Mouse (Mus musculus): ENCODE results near the gene Bcas3. TPM values are rescaled to one million over a fixed set of nuclear protein-coding genes. Genes with fewer than 3 reads are reported as not detected.
A peak's percentile ranks its signal among the peaks of the same experiment; 100 is the strongest.

Bcas3 gene
- polyA plus RNA-seq, 1 experiment from 2014 or later = 44.3 TPM

DNA sequence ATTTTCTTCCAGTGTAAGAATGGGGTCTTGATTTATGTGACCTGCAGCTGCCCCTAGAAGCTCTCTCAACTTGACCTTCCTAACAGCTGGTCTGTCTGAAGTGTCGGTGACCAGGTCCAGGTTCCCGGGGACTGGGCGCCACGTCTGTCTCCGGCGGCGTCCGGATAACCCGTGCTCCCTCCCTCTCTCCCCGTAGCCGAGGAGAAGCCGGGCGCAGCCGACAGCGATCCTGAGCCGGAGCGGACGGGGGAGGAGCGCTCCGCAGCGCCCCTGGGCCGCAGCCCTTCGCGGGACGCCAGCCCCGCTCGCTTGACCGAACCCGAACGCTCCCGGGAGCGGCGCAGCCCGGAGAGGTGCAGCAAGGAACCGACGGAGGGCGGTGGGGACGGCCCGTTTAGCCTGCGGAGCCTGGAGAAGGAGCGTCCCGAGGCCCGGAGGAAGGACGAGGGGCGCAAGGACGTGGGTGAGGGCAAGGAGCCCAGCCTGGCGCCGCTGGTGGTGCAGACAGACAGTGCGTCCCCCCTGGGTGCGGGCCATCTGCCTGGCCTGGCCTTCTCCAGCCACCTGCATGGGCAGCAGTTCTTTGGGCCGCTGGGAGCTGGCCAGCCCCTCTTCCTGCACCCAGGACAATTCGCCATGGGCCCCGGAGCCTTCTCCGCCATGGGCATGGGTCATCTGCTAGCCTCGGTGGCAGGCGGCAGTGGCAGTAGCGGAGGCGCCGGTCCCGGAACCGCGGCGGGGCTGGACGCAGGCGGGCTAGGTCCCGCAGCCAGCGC, 484.9 kb downstream of the Bcas3 start:
- DNase-seq (ENCODE audit: low spot score) = peak; percentile 66
- H3K27me3 ChIP-seq (ENCODE audit: control insufficient read depth, insufficient read depth, low read length) = peaks cover 96% of the 10 kb centered on the region
- H3K9me3 ChIP-seq (ENCODE audit: control insufficient read depth, low read length) = no peaks in the 10 kb centered on the region
- no peak overlapping the region for H3K27ac ChIP-seq (ENCODE audit: low read depth, low read length)
- peaks cover 18% of the 10 kb centered on the region for H3K4me1 ChIP-seq (ENCODE audit: control insufficient read depth, insufficient read depth, low read length)
- H3K9ac ChIP-seq (ENCODE audit: low read length) = peak overlapping the region; percentile 33
- H3K36me3 ChIP-seq (ENCODE audit: control insufficient read depth, insufficient read depth, low read length) = no peaks in the 10 kb centered on the region
- no peak for ATAC-seq (ENCODE audit: insufficient read depth, low FRiP score, low TSS enrichment)
- WGBS = under 1% methylated on average over 52 of the region's 67 CpGs
- peak overlapping the region; percentile 29 for H3K4me3 ChIP-seq (ENCODE audit: low read depth, low read length)
- H3K4me2 ChIP-seq (ENCODE audit: low read depth) = peak overlapping the region; percentile 40

DNA sequence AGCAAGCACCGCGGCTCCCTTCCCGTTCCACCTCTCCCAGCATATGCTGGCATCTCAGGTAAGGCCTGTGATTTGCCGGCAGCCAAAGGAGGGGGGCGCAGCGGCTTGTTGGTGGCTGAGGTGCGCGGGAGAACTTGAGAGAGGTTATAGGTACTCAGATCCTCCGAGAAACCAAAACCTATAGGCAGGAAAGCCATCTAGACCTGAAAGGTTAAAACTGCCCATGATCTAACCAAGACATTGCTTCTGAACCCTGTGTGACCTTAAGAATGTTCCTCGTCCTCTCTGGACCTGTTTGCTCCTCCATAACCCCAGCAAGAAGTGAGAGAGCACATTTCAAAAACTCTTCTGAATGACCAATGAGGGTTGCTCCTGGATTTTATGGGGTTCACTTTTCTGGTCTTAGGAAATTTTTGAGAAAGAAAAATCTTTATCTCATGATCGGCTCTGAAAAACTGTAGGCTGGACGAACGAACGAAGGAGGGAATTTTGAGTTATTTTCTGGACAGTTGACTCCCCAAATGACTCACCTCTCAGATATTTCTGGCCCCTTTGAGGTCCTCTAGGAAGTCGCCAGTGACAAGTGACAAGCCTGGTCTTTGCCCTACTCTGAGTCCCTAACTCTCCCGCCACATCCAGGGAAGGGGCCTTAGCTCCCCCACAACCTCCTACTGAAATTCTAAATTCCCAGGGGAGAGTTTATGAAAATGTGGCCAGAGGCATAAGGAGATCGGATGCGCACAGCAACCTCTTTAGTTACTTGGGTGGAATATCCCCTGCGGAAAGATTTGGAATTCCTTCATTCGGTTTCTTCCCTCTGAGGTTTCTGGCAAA, 485.7 kb downstream of the Bcas3 start:
- DNase-seq (ENCODE audit: low spot score) = no peak
- Histone ChIP-seq H3K9ac (ENCODE audit: low read length) (peak overlapping the region; percentile 33), H3K4me3 (ENCODE audit: low read depth, low read length) (peak overlapping the region; percentile 29)

DNA sequence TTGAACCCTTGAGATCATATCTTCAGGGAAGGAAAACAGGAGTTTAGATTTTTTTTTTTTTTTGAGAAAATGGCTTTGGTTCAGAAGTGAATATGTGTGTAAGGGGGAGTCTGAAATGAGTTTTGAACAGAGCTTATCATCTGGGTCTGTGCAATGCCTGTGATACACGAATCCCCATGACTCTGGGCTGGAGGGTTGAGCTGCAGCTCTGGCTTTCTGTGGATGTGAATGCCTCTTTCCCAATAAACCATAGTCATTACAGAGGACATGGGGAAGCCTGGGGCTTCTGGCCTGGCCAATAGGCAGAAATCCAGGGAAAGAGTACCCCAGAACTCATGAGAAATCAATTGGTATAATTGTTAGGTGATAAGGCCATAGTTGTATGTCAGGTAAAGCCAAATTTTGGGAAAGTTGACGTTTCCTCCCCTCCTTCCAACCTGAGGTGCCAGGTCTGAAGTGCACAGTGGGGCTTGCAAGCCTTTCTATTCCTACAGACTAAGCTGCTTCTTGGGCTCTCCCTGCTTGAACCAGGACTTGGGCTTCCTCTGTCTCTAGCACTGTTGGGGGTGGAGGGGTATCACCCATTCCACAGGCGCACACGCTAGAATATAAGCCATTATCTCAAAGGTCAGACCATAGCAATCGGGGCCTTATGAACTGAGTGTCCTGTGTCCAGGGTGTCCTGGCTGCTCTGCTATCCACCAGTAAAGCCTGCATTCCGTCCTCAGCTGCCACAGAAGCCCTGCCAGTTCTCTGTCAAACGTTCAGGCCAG, 486.5 kb downstream of the Bcas3 start:
- peaks cover 25% of the 10 kb centered on the region for H3K4me1 ChIP-seq (ENCODE audit: control insufficient read depth, insufficient read depth, low read length)
- no peaks in the 10 kb centered on the region for H3K36me3 ChIP-seq (ENCODE audit: control insufficient read depth, insufficient read depth, low read length)
- no peak overlapping the region for H3K9ac ChIP-seq (ENCODE audit: low read length)
- no peaks in the 10 kb centered on the region for H3K9me3 ChIP-seq (ENCODE audit: control insufficient read depth, low read length)
- ATAC-seq (ENCODE audit: insufficient read depth, low FRiP score, low TSS enrichment) (no peak), DNase-seq (ENCODE audit: low spot score) (no peak)
- H3K27ac ChIP-seq (ENCODE audit: low read depth, low read length) = no peak overlapping the region
- peak overlapping the region; percentile 2; the same call in 1 of the 2 replicates for H3K4me3 ChIP-seq (ENCODE audit: low read depth, low read length)
- no peak overlapping the region; the same call in 1 of the 2 replicates for H3K4me2 ChIP-seq (ENCODE audit: low read depth)
- 10% methylated on average over 7 of the region's 7 CpGs for WGBS
- H3K27me3 ChIP-seq (ENCODE audit: control insufficient read depth, insufficient read depth, low read length) = peaks cover 86% of the 10 kb centered on the region

More for the DNA sequence above, 485.7 kb downstream of the Bcas3 start:
- ATAC-seq (ENCODE audit: insufficient read depth, low FRiP score, low TSS enrichment) = no peak
- Histone ChIP-seq H3K27me3 (ENCODE audit: control insufficient read depth, insufficient read depth, low read length) (peaks cover 94% of the 10 kb centered on the region), H3K4me2 (ENCODE audit: low read depth) (peak overlapping the region; percentile 40), H3K36me3 (ENCODE audit: control insufficient read depth, insufficient read depth, low read length) (no peaks in the 10 kb centered on the region), H3K9me3 (ENCODE audit: control insufficient read depth, low read length) (no peaks in the 10 kb centered on the region), H3K27ac (ENCODE audit: low read depth, low read length) (no peak overlapping the region), H3K4me1 (ENCODE audit: control insufficient read depth, insufficient read depth, low read length) (peaks cover 23% of the 10 kb centered on the region)
- whole genome bisulfite sequencing = 6% methylated on average over 20 of the region's 20 CpGs

DNA sequence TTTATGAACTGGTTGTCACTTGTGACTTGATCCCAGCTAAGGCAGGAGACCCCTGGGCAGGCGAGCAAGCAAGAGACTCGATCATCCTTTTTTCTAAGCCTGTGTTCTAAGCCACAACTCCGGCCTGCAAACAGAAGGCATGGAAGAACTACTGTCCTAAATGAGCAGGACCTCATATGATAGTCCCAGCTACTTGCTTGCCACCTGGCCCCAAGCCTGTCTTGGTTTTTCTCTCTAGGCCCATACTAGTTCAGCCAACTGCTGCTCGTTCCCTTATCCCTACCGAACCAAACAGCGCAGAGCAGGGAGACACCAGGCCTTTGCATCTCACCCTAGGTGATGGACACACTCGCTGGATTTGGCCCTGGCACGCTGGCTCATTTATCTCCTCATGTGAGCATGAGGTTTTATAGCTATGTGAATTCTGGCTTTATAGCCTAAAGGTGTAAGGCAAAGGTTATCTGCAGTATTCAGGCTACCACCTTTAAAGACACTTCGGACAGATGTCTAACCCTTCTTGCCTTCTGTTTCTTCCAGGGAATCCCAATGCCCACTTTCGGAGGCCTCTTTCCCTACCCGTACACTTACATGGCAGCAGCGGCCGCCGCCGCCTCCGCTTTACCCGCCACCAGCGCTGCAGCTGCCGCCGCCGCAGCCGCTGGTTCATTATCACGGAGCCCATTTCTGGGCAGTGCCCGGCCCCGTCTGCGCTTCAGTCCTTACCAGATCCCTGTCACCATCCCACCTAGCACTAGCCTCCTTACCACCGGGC, 487.2 kb downstream of the Bcas3 start:
- 3% methylated on average over 27 of the region's 27 CpGs for WGBS
- Histone ChIP-seq H3K9me3 (ENCODE audit: control insufficient read depth, low read length) (no peaks in the 10 kb centered on the region), H3K27ac (ENCODE audit: low read depth, low read length) (no peak overlapping the region), H3K4me1 (ENCODE audit: control insufficient read depth, insufficient read depth, low read length) (peaks cover 25% of the 10 kb centered on the region), H3K9ac (ENCODE audit: low read length) (no peak overlapping the region; the same call in 1 of the 2 replicates), H3K27me3 (ENCODE audit: control insufficient read depth, insufficient read depth, low read length) (peaks cover 82% of the 10 kb centered on the region), H3K4me2 (ENCODE audit: low read depth) (peak overlapping the region; percentile 22), H3K4me3 (ENCODE audit: low read depth, low read length) (peak overlapping the region; percentile 20), H3K36me3 (ENCODE audit: control insufficient read depth, insufficient read depth, low read length) (no peaks in the 10 kb centered on the region)
- DNase-seq (ENCODE audit: low spot score) (peak; percentile 34), ATAC-seq (ENCODE audit: insufficient read depth, low FRiP score, low TSS enrichment) (no peak)

GRCm38 (mm10) chr11:85840803-85841145, 487.8 kb downstream of the Bcas3 start:
- H3K4me1 ChIP-seq (ENCODE audit: control insufficient read depth, insufficient read depth, low read length) = peaks cover 25% of the 10 kb centered on the region
- H3K36me3 ChIP-seq (ENCODE audit: control insufficient read depth, insufficient read depth, low read length) = no peaks in the 10 kb centered on the region
- 2% methylated on average over 21 of the region's 21 CpGs for WGBS
- H3K9me3 ChIP-seq (ENCODE audit: control insufficient read depth, low read length) = no peaks in the 10 kb centered on the region
- H3K27me3 ChIP-seq (ENCODE audit: control insufficient read depth, insufficient read depth, low read length) = peaks cover 82% of the 10 kb centered on the region
- ATAC-seq (ENCODE audit: insufficient read depth, low FRiP score, low TSS enrichment) = no peak
- peak overlapping the region; percentile 20; the same call in 1 of the 2 replicates for H3K4me3 ChIP-seq (ENCODE audit: low read depth, low read length)
- DNase-seq (ENCODE audit: low spot score) = peak; percentile 51
- no peak overlapping the region for H3K27ac ChIP-seq (ENCODE audit: low read depth, low read length)
- H3K4me2 ChIP-seq (ENCODE audit: low read depth) = peak overlapping the region; percentile 22; the same call in 1 of the 2 replicates
- peak overlapping the region; percentile 0 for H3K9ac ChIP-seq (ENCODE audit: low read length)

GRCm38 (mm10) chr11:85841211-85841681, 488.3 kb downstream of the Bcas3 start:
- peak; percentile 51 for DNase-seq (ENCODE audit: low spot score)
- H3K27me3 ChIP-seq (ENCODE audit: control insufficient read depth, insufficient read depth, low read length) = peaks cover 79% of the 10 kb centered on the region
- peak overlapping the region; percentile 14; the same call in 1 of the 2 replicates for H3K4me3 ChIP-seq (ENCODE audit: low read depth, low read length)
- H3K4me2 ChIP-seq (ENCODE audit: low read depth) = peak overlapping the region; percentile 22; the same call in 1 of the 2 replicates
- H3K9ac ChIP-seq (ENCODE audit: low read length) = no peak overlapping the region
- H3K4me1 ChIP-seq (ENCODE audit: control insufficient read depth, insufficient read depth, low read length) = peaks cover 25% of the 10 kb centered on the region
- no peak for ATAC-seq (ENCODE audit: insufficient read depth, low FRiP score, low TSS enrichment)
- no peak overlapping the region for H3K27ac ChIP-seq (ENCODE audit: low read depth, low read length)
- no peaks in the 10 kb centered on the region for H3K36me3 ChIP-seq (ENCODE audit: control insufficient read depth, insufficient read depth, low read length)
- H3K9me3 ChIP-seq (ENCODE audit: control insufficient read depth, low read length) = no peaks in the 10 kb centered on the region
- 7% methylated on average over 8 of the region's 8 CpGs for WGBS

DNA sequence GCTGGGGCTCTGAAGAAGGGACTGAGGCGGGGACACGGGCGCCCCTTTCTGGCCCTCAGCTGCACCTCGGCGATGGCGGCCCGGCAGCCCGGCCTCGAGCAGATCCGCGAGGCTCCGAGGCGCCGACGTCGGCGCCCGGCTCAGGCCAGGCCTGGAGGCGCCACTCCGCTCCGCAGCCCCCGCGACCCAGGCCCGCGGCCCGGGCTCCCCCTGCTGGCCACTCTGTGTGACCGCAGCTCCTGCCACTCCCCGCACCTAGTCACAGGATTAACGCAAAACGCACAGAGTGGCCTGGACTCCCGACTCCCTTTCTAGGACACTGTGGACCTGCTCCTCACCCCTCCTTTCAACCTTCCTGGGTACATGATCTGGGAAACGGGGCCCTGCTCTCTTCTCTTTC, 489.0 kb downstream of the Bcas3 start:
- H3K27ac ChIP-seq (ENCODE audit: low read depth, low read length) = no peak overlapping the region
- H3K4me2 ChIP-seq (ENCODE audit: low read depth) = peak overlapping the region; percentile 43
- H3K36me3 ChIP-seq (ENCODE audit: control insufficient read depth, insufficient read depth, low read length) = no peaks in the 10 kb centered on the region
- peaks cover 72% of the 10 kb centered on the region for H3K27me3 ChIP-seq (ENCODE audit: control insufficient read depth, insufficient read depth, low read length)
- peak; percentile 90 for DNase-seq (ENCODE audit: low spot score)
- ATAC-seq (ENCODE audit: insufficient read depth, low FRiP score, low TSS enrichment) = peak; percentile 35
- under 1% methylated on average over 31 of the region's 32 CpGs for WGBS
- H3K4me3 ChIP-seq (ENCODE audit: low read depth, low read length) = peak overlapping the region; percentile 14
- H3K4me1 ChIP-seq (ENCODE audit: control insufficient read depth, insufficient read depth, low read length) = peaks cover 25% of the 10 kb centered on the region
- no peak overlapping the region; the same call in 1 of the 2 replicates for H3K9ac ChIP-seq (ENCODE audit: low read length)
- no peaks in the 10 kb centered on the region for H3K9me3 ChIP-seq (ENCODE audit: control insufficient read depth, low read length)
